Mouse (Mus musculus) bone marrow, adult 2 months (tissue): ENCODE data around the gene Msln.
A peak's percentile ranks its signal among the peaks of the same experiment; 100 is the strongest.

Experiments
- CTCF ChIP-seq: fragments of 200-500 bp; IDR thresholded peaks from 2 replicates; pipeline ENCODE4 v1.5.1; 2011; ENCODE audit warnings: low read length, control low read depth; ENCODE audit not compliant: control insufficient read depth, insufficient read depth
- POLR2A ChIP-seq: fragments of 200-500 bp; IDR thresholded peaks from 2 replicates; pipeline ENCODE4 v1.6.1; 2011; ENCODE audit warnings: low read depth, mild to moderate bottlenecking, control low read depth, low read length, borderline replicate concordance; ENCODE audit not compliant: control insufficient read depth

GRCm38 (mm10) chr17:25796951-25797369, 42.8 kb upstream of the Msln start, which contains the start of gene Metrn:
- TF ChIP-seq CTCF (no peak), POLR2A (peak; percentile 7; the same call in 1 of the 2 replicates)
